Mouse (Mus musculus) CH12.LX (cell line): ENCODE results near the gene Igsf8.

Source experiments
- CHD2 ChIP-seq: IDR thresholded peaks from 2 replicates; pipeline ENCODE4 v1.6.1; 2011; ENCODE audit warnings: low read length, improper control_type of control experiment
- CTCF ChIP-seq, 2 experiments: IDR thresholded peaks in 1 of 2; conservative IDR thresholded peaks in 1 of 2; 2 replicates each; pipeline ENCODE4 v1.5.1; 2011 to 2012; ENCODE audit warnings: low read depth in 2 of 2, low read length in 2 of 2, improper control_type of control experiment in 1 of 2, inconsistent platforms in 1 of 2, mild to moderate bottlenecking in 1 of 2, moderate library complexity in 1 of 2
- EP300 ChIP-seq: IDR thresholded peaks from 2 replicates; pipeline ENCODE4 v1.6.1; 2011; ENCODE audit warnings: low read length, improper control_type of control experiment
- KAT2A ChIP-seq: IDR thresholded peaks from 2 replicates; pipeline ENCODE4 v1.6.1; 2012; ENCODE audit warnings: low read length, improper control_type of control experiment, inconsistent platforms; ENCODE audit not compliant: insufficient replicate concordance
- MAZ ChIP-seq: IDR thresholded peaks from 2 replicates; pipeline ENCODE4 v1.6.1; 2012; ENCODE audit warnings: low read depth, mild to moderate bottlenecking, inconsistent platforms, low read length, improper control_type of control experiment, moderate library complexity
- MXI1 ChIP-seq: IDR thresholded peaks from 2 replicates; pipeline ENCODE4 v1.6.1; 2011; ENCODE audit warnings: mild to moderate bottlenecking, low read depth, low read length, improper control_type of control experiment
- MYC ChIP-seq: IDR thresholded peaks from 2 replicates; pipeline ENCODE4 v1.6.1; 2011; ENCODE audit warnings: low read depth, mild to moderate bottlenecking, improper control_type of control experiment, low read length
- PAX5 ChIP-seq: IDR thresholded peaks from 2 replicates; pipeline ENCODE4 v1.6.1; 2012; ENCODE audit warnings: low read length, inconsistent platforms, mixed read lengths
- POLR2A ChIP-seq: IDR thresholded peaks from 2 replicates; pipeline ENCODE4 v1.6.1; 2011; ENCODE audit warnings: low read depth, mild to moderate bottlenecking, improper control_type of control experiment, low read length
- POLR2AphosphoS2 ChIP-seq: IDR thresholded peaks from 2 replicates; pipeline ENCODE4 v1.6.1; 2011; ENCODE audit warnings: low read depth, low read length, improper control_type of control experiment
- UBTF ChIP-seq: IDR thresholded peaks from 2 replicates; pipeline ENCODE4 v1.6.1; 2012; ENCODE audit warnings: low read depth, mild to moderate bottlenecking, inconsistent platforms, low read length, improper control_type of control experiment, moderate library complexity
- USF1 ChIP-seq: IDR thresholded peaks from 2 replicates; pipeline ENCODE4 v1.6.1; 2014; ENCODE audit warnings: low read depth, mild to moderate bottlenecking, inconsistent platforms, low read length, improper control_type of control experiment
- ZNF384 ChIP-seq: IDR thresholded peaks from 2 replicates; pipeline ENCODE4 v1.6.1; 2012; ENCODE audit warnings: low read depth, low read length, improper control_type of control experiment, inconsistent platforms

GRCm38 (mm10) chr1:172308409-172308808, 47.0 kb downstream of the Igsf8 start:
- no peak for TF ChIP-seq USF1
- TF ChIP-seq CTCF (conservative IDR thresholded peaks at IDR 0.05 in 1 of 2, IDR thresholded peaks at IDR 0.05 in 1 of 2; ENCODE audit: low read depth in 2 of 2, low read length in 2 of 2), result no peak
- no peak for TF ChIP-seq UBTF
- no peak for TF ChIP-seq ZNF384
- TF ChIP-seq POLR2A, result no peak
- TF ChIP-seq PAX5, result no peak
- TF ChIP-seq KAT2A, result no peak
- no peak for TF ChIP-seq CHD2
- no peak for TF ChIP-seq MYC
- no peak for TF ChIP-seq EP300
- no peak for TF ChIP-seq MAZ
- TF ChIP-seq MXI1, result no peak
- TF ChIP-seq POLR2AphosphoS2, result no peak
